Mouse (Mus musculus) heart, embryonic 12.5 days (tissue): ENCODE measurements around the gene Gm12394. TPM values are rescaled to one million over a fixed set of nuclear protein-coding genes. Genes with fewer than 3 reads are reported as not detected.
"Not testable (repeated sequence)": the region's sequence is repeated elsewhere in the genome, so short reads cannot be mapped to it uniquely, and the experiment has no call there.

ENCODE experiments used
- ATAC-seq: fragments of 200-750 bp; cut with Nextera tagmentation; 2 replicates; pipeline ENCODE4 v1.8.0; 2017; ENCODE audit warnings: moderate TSS enrichment, moderate library complexity; ENCODE audit not compliant: insufficient number of reproducible peaks, low FRiP score
- H3K27ac ChIP-seq: fragments of 300-500 bp; sonication (generic); 2 replicates; pipeline ENCODE4 v1.5.1; 2016; ENCODE audit warnings: mild to moderate bottlenecking, moderate library complexity; ENCODE audit not compliant: poor library complexity, severe bottlenecking
- H3K27me3 ChIP-seq: fragments of 300-500 bp; sonication (generic); replicated peaks from 2 replicates; pipeline ENCODE4 v1.6.1; 2016; ENCODE audit warnings: mild to moderate bottlenecking, moderate library complexity
- H3K36me3 ChIP-seq: fragments of 300-500 bp; sonication (generic); 2 replicates; pipeline ENCODE4 v1.6.1; 2016; ENCODE audit warnings: mild to moderate bottlenecking, moderate library complexity
- H3K4me1 ChIP-seq: fragments of 300-500 bp; sonication (generic); replicated peaks from 2 replicates; pipeline ENCODE4 v1.6.1; 2016; ENCODE audit warnings: mild to moderate bottlenecking
- H3K4me2 ChIP-seq: fragments of 300-500 bp; sonication (generic); 2 replicates; pipeline ENCODE4 v1.6.1; 2016; ENCODE audit warnings: mild to moderate bottlenecking, moderate library complexity
- H3K4me3 ChIP-seq: fragments of 300-500 bp; sonication (generic); 2 replicates; pipeline ENCODE4 v1.5.1; 2016; ENCODE audit warnings: mild to moderate bottlenecking
- H3K9ac ChIP-seq: fragments of 300-500 bp; sonication (generic); 2 replicates; pipeline ENCODE4 v1.6.1; 2016; ENCODE audit warnings: mild to moderate bottlenecking, moderate library complexity
- H3K9me3 ChIP-seq: fragments of 300-500 bp; sonication (generic); replicated peaks from 2 replicates; pipeline ENCODE4 v1.6.1; 2016; ENCODE audit warnings: mild to moderate bottlenecking, moderate library complexity
- WGBS: fragments of 180-500 bp; shearing (Covaris S2); methylation state at CpG from one replicate; pipeline ENCODE4 v1.1.7; 2016; 5-methylcytosine and 5-hydroxymethylcytosine counted together
- polyA plus RNA-seq: library from polyadenylated mRNA; unstranded; fragments of >200 nt; fragmentation: Nextera tagmentation; extraction: Ambion mirVana; gene quantifications from 2 replicates; pipeline ENCODE4 v1.2.1, GENCODE M21; 2016

Gene Gm12394
- polyA plus RNA-seq, 1 experiment from 2014 or later: 0.11 TPM

GRCm38 (mm10) chr4:42860483-42860882 is 3.9 kb upstream of the Gm12394 start:
- H3K4me3 ChIP-seq, H3K36me3 ChIP-seq, H3K9ac ChIP-seq, ATAC-seq, H3K4me2 ChIP-seq, H3K4me1 ChIP-seq, H3K27me3 ChIP-seq, H3K9me3 ChIP-seq: not testable (repeated sequence)
- H3K27ac ChIP-seq: peak overlapping the region; percentile 21; the same call in 1 of the 2 replicates
- 70% methylated on average over 9 of the region's 9 CpGs for WGBS

- H3K4me1 ChIP-seq, H3K9ac ChIP-seq, H3K27me3 ChIP-seq, H3K4me2 ChIP-seq, H3K36me3 ChIP-seq, H3K9me3 ChIP-seq, ATAC-seq, H3K27ac ChIP-seq, H3K4me3 ChIP-seq: not testable (repeated sequence)
- 81% methylated on average over 1 of the region's 1 CpGs for WGBS
Measured at GRCm38 (mm10) chr4:42853788-42854187, 2.8 kb downstream of the Gm12394 start, which contains the start of gene Fam205a1. TSS of gene Fam205a1 (minus strand) at chr4:42853888.

GRCm38 (mm10) chr4:42773893-42774292 is 82.7 kb downstream of the Gm12394 start, which contains the start of gene Ccl21a:
TSS of gene Ccl21a (minus strand) at chr4:42773993.
- not testable (repeated sequence) for H3K4me2 ChIP-seq, H3K27me3 ChIP-seq, H3K9ac ChIP-seq, H3K4me1 ChIP-seq, ATAC-seq, H3K36me3 ChIP-seq, H3K27ac ChIP-seq, H3K9me3 ChIP-seq, H3K4me3 ChIP-seq
- WGBS: no CpG with 5 or more reads among the region's 5 CpGs

- not testable (repeated sequence) for H3K9ac ChIP-seq, H3K4me1 ChIP-seq, ATAC-seq, H3K4me2 ChIP-seq, H3K9me3 ChIP-seq, H3K36me3 ChIP-seq, H3K27me3 ChIP-seq, H3K27ac ChIP-seq, H3K4me3 ChIP-seq
- no CpG with 5 or more reads among the region's 6 CpGs for WGBS
Measured at GRCm38 (mm10) chr4:42756477-42756876, 100.1 kb downstream of the Gm12394 start, which contains the start of gene Ccl19. TSS of gene Ccl19 (minus strand) at chr4:42756577.

GRCm38 (mm10) chr4:42735245-42735644 is 121.3 kb downstream of the Gm12394 start, which contains the start of gene 4930578G10Rik:
TSS of gene 4930578G10Rik (plus strand) at chr4:42735545.
- not testable (repeated sequence) for H3K4me2 ChIP-seq, H3K4me3 ChIP-seq, H3K9me3 ChIP-seq, ATAC-seq, H3K9ac ChIP-seq, H3K27ac ChIP-seq, H3K27me3 ChIP-seq, H3K4me1 ChIP-seq, H3K36me3 ChIP-seq
- no CpG with 5 or more reads among the region's 13 CpGs for WGBS

Other genes with a start within 250 kb of the Gm12394 start
- gene Gm10591, start 244.6 kb downstream of the Gm12394 start, polyA plus RNA-seq: not detected in 2 replicates
- gene Gm2564, start 227.1 kb downstream of the Gm12394 start, polyA plus RNA-seq: not detected in 2 replicates
- not detected in 2 replicates for gene Ccl27b, start 201.5 kb downstream of the Gm12394 start, polyA plus RNA-seq
- gene Il11ra2, start 194.9 kb downstream of the Gm12394 start, polyA plus RNA-seq: not detected in 2 replicates
- 0.40 TPM in 1 of 2 replicates, not detected in the other for gene 4930578G10Rik, start 121.2 kb downstream of the Gm12394 start, polyA plus RNA-seq
- not detected in 2 replicates for gene Ccl19, start 100.2 kb downstream of the Gm12394 start, polyA plus RNA-seq
- 0.33 and 0.45 TPM in 2 replicates for gene Ccl21a, start 82.8 kb downstream of the Gm12394 start, polyA plus RNA-seq
- gene Fam205a1, start 2.9 kb downstream of the Gm12394 start, polyA plus RNA-seq: 0.04 TPM in 1 of 2 replicates, not detected in the other
- 0.37 and 0.60 TPM in 2 replicates for gene Fam205c, start 17.5 kb upstream of the Gm12394 start, polyA plus RNA-seq
- gene Phf24, start 59.9 kb upstream of the Gm12394 start, polyA plus RNA-seq: 3.4 and 3.9 TPM in 2 replicates
- gene Dnajb5, start 93.0 kb upstream of the Gm12394 start, polyA plus RNA-seq: 15.6 and 17.7 TPM in 2 replicates
- gene 1700022I11Rik, start 112.8 kb upstream of the Gm12394 start, polyA plus RNA-seq: 0.23 and 0.49 TPM in 2 replicates
- gene Vcp, start 143.7 kb upstream of the Gm12394 start, polyA plus RNA-seq: 568 and 582 TPM in 2 replicates
- 12.2 and 12.9 TPM in 2 replicates for gene Fancg, start 153.7 kb upstream of the Gm12394 start, polyA plus RNA-seq
- 15.8 and 18.7 TPM in 2 replicates for gene Pigo, start 169.0 kb upstream of the Gm12394 start, polyA plus RNA-seq
- 208 and 219 TPM in 2 replicates for gene Stoml2, start 174.9 kb upstream of the Gm12394 start, polyA plus RNA-seq
- gene Fam214b, start 189.4 kb upstream of the Gm12394 start, polyA plus RNA-seq: 17.4 and 19.3 TPM in 2 replicates
- gene Unc13b, start 202.2 kb upstream of the Gm12394 start, polyA plus RNA-seq: 15.1 and 15.8 TPM in 2 replicates